Mouse (Mus musculus) B cell, adult 67 days (primary cell): Measurements from ENCODE around the gene Uap1l1. TPM values are rescaled to one million over a fixed set of nuclear protein-coding genes. Genes with fewer than 3 reads are reported as not detected.

Experiments used
- total RNA-seq, 2 experiments: library from RNA; stranded (reverse); gene quantifications; 4 replicates each; pipeline ENCODE4 v1.2.4; 2023

The Uap1l1 gene
- 10 to 100 TPM; 25.0 to 27.0 TPM for total RNA-seq

DNA sequence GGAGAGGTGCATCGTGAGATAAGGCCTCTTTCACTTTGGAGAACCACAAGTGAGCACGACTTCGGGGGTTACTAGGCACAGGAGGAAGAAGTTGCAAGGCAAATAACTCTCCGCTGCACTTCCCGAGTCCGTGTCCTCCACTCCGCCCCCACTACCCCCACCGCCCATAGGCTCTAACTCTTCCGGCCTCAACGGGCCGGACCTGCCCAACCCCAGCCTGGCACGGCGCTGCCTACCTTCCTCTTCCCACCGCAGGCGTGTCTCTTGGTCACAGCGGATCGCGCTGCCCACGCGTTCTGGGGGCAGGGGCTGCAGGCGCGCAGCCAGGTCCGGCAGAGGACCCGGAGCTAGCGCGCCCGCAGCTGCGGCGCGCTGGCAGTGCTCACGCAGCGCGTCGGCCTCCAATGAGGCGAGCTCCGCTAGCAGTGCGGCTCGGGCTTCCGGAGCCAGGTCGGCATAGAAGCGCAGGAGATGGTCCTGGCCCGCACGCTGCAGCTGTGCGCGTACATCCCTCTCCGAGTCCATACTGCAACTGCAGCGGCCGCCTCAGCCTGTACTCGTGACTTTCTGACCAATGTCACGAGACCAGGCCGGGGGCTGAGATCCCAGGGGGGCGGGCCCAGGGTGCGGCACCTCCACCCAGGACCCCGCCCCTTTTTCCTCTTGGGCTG lies at the start of gene Uap1l1:
TSS of gene Uap1l1 (minus strand) at position 592 of the 671 bp plus-strand sequence.

GRCm38 (mm10) chr2:25399051-25399450 lies 33.6 kb upstream of the Uap1l1 start, which contains the start of gene Npdc1:
TSS of gene Npdc1 (plus strand) at chr2:25399351.

GRCm38 (mm10) chr2:25395721-25396596 lies 30.5 kb upstream of the Uap1l1 start, which contains the start of gene Entpd2:
TSS of gene Entpd2 (plus strand) at chr2:25395874.

DNA sequence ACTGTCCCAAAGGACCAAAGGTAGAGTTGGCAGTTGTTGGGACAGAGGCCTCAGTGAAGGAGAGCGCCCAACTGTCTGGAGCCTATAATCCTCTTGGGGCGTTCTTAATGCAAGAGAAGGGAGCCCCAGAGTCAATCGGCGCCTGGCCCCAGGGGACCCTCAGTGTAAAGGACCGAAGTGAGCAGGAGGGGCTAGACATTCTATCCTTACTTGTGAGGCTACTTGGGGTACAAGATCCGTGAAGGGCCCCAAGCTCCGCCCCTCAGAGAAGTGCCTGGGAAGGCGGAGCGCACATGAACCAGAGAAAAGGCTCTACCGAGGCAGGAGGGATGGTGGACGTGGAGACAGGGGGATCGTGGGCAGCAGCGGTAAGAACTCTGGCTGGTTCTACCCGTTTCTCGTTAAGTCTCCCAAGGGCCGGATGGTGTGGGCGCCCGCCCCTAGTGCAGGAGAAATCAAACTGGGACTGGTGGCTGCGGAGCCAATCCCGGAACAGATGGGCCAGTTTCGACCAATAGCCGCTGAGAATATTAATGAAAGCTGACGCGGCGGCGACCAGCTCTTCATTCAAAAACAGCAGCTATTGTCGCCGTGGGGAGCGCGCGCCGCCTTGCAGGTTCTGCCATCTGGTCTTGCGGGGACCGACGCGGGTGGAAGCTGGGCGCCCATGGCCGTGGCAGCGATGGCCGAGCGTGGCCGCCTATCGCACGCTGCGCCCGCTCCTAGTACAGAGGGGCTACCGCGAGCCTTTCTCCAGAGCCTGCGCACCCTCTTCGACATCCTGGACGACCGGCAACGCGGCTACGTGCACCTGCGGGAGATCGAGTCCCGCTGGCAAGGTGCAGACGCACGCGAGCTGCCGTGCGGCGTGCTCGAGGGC lies 6.5 kb upstream of the Uap1l1 start, which contains the start of gene Sapcd2:
TSS of gene Sapcd2 (plus strand) at position 558 of the 880 bp plus-strand sequence.

DNA sequence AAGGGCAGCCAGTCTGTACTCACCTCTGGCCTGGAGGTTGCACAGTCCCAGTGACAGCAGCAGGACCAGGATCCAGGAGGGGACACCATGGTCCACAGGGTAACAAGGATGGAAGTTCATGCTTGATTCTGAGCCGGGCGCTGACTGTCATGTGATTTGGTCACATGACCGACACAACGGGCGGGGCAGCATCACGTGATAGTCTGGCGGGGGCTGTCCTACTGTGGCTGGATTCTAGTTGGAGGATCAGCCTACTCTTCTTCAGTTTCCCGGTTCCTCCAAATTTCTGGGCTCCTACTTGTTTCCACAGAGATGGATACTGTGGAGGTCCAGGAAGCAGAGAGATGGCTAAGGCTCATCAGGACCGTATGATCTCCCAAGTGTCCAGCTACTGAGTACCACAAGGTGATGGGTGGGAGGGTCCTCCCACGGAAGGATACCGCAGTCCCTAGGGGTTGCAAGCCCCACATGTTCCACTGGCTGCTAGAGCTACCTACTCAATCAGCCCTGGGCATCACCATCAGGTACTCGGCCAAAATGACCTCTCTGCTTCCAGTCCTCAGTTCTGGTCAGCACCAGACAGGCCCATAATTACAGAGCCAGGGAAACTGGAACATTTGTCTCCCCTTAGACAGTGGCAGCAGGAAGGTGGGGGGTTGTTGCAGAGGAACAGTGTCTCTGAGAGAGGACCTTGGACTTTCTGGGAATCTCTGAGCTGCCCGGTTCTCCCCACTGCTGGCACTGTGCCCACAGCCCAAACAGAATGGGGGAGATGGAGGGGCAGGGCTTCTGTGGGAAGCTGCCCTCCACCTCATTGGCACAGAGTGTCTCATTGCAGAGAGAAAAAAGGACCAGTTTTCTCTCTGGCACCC lies 9.0 kb downstream of the Uap1l1 start, which contains the start of gene Dpp7:
TSS of gene Dpp7 (minus strand) at position 152 of the 872 bp plus-strand sequence.

GRCm38 (mm10) chr2:25332286-25333160 lies 33.0 kb downstream of the Uap1l1 start, which contains the start of gene Man1b1:
TSS of gene Man1b1 (plus strand) at chr2:25332338.

GRCm38 (mm10) chr2:25318971-25319773 lies 46.3 kb downstream of the Uap1l1 start, which contains the start of gene Grin1:
TSS of gene Grin1 (minus strand) at chr2:25319187.

Other genes with a start within 250 kb of the Uap1l1 start
- 1 to 10 TPM; 3.7 to 4.2 TPM for gene Nrarp, start 184.9 kb downstream of the Uap1l1 start, total RNA-seq
- 10 to 100 TPM; 36.4 to 59.0 TPM for gene Tor4a, start 168.8 kb downstream of the Uap1l1 start, total RNA-seq
- gene Nelfb, start 154.2 kb downstream of the Uap1l1 start, total RNA-seq = 10 to 100 TPM; 96.3 to 98.1 TPM
- gene Stpg3, start 151.0 kb downstream of the Uap1l1 start, total RNA-seq = not detected
- gene Fam166a, start 146.9 kb downstream of the Uap1l1 start, total RNA-seq = under 1 TPM in 1 of 2 experiments, not detected in 1; 0.50 TPM
- 100 to 1,000 TPM; 117 to 128 TPM for gene Tubb4b, start 141.0 kb downstream of the Uap1l1 start, total RNA-seq
- gene Slc34a3, start 131.3 kb downstream of the Uap1l1 start, total RNA-seq = not detected
- not detected for gene Rnf224, start 128.9 kb downstream of the Uap1l1 start, total RNA-seq
- gene Rnf208, start 123.4 kb downstream of the Uap1l1 start, total RNA-seq = not detected
- gene Cysrt1, start 123.2 kb downstream of the Uap1l1 start, total RNA-seq = not detected
- gene AL732309.1, start 118.8 kb downstream of the Uap1l1 start, total RNA-seq = 10 to 100 TPM; 10.7 to 11.9 TPM
- gene Tmem203, start 110.2 kb downstream of the Uap1l1 start, total RNA-seq = 10 to 100 TPM; 20.1 to 25.4 TPM
- gene Tprn, start 103.1 kb downstream of the Uap1l1 start, total RNA-seq = 10 to 100 TPM; 15.5 to 20.0 TPM
- 10 to 100 TPM; 43.7 to 44.2 TPM for gene Ssna1, start 93.2 kb downstream of the Uap1l1 start, total RNA-seq
- 100 to 1,000 TPM; 114 to 127 TPM for gene Anapc2, start 93.2 kb downstream of the Uap1l1 start, total RNA-seq
- gene Tmem210, start 77.5 kb downstream of the Uap1l1 start, total RNA-seq = not detected
- gene Lrrc26, start 75.8 kb downstream of the Uap1l1 start, total RNA-seq = not detected
- gene Grin1, start 46.5 kb downstream of the Uap1l1 start, total RNA-seq = not detected
- gene Man1b1, start 33.3 kb downstream of the Uap1l1 start, total RNA-seq = 10 to 100 TPM; 49.9 to 52.4 TPM
- 10 to 100 TPM; 36.0 to 36.9 TPM for gene Dpp7, start 9.3 kb downstream of the Uap1l1 start, total RNA-seq
- 1 to 10 TPM in 1 of 2 experiments, under 1 TPM in 1; 0.44 to 1.0 TPM for gene Sapcd2, start 6.6 kb upstream of the Uap1l1 start, total RNA-seq
- gene Entpd2, start 30.2 kb upstream of the Uap1l1 start, total RNA-seq = not detected
- not detected for gene Npdc1, start 33.7 kb upstream of the Uap1l1 start, total RNA-seq
- gene Fut7, start 57.6 kb upstream of the Uap1l1 start, total RNA-seq = not detected
- 10 to 100 TPM; 48.1 to 52.4 TPM for gene Abca2, start 63.0 kb upstream of the Uap1l1 start, total RNA-seq
- not detected for gene Clic3, start 91.2 kb upstream of the Uap1l1 start, total RNA-seq
- 10 to 100 TPM; 90.9 to 100.0 TPM for gene Paxx, start 95.4 kb upstream of the Uap1l1 start, total RNA-seq
- not detected for gene Ptgds, start 104.4 kb upstream of the Uap1l1 start, total RNA-seq
- not detected for gene Lcn12, start 128.2 kb upstream of the Uap1l1 start, total RNA-seq
- gene Fbxw5, start 135.1 kb upstream of the Uap1l1 start, total RNA-seq = 10 to 100 TPM; 72.0 to 74.1 TPM
- gene C8g, start 136.0 kb upstream of the Uap1l1 start, total RNA-seq = under 1 TPM in 1 of 2 experiments, not detected in 1; 0.93 TPM
- 10 to 100 TPM; 59.2 to 66.5 TPM for gene Traf2, start 181.3 kb upstream of the Uap1l1 start, total RNA-seq
- 100 to 1,000 TPM; 109 to 136 TPM for gene Edf1, start 192.2 kb upstream of the Uap1l1 start, total RNA-seq
- gene Mamdc4, start 209.2 kb upstream of the Uap1l1 start, total RNA-seq = 1 to 10 TPM; 1.2 to 3.0 TPM
- gene Phpt1, start 209.5 kb upstream of the Uap1l1 start, total RNA-seq = 10 to 100 TPM; 18.3 to 19.3 TPM
- under 1 TPM in 1 of 2 experiments, not detected in 1; 0.15 TPM for gene Ajm1, start 216.1 kb upstream of the Uap1l1 start, total RNA-seq
- gene Rabl6, start 242.8 kb upstream of the Uap1l1 start, total RNA-seq = 100 to 1,000 TPM; 100 to 112 TPM